Mouse (Mus musculus) stomach, postnatal 0 days (tissue): ENCODE measurements around the gene Magi2. TPM values are rescaled to one million over a fixed set of nuclear protein-coding genes. Genes with fewer than 3 reads are reported as not detected.

ENCODE experiments used
- ATAC-seq: fragments of 200-750 bp; cut with Nextera tagmentation; 2 replicates; pipeline ENCODE4 v1.8.0; 2017; ENCODE audit not compliant: low FRiP score, low TSS enrichment
- DNase-seq: peaks from one replicate; pipeline ENCODE4 v3.0.0-alpha.2; 2016; ENCODE audit warnings: low spot score
- H3K27ac ChIP-seq: fragments of 300-500 bp; sonication (generic); replicated peaks from 2 replicates; pipeline ENCODE4 v1.5.1; 2014; ENCODE audit warnings: mild to moderate bottlenecking, control low read depth
- H3K27me3 ChIP-seq: fragments of 300-500 bp; sonication (generic); 2 replicates; pipeline ENCODE4 v1.6.1; 2014; ENCODE audit warnings: low read length; ENCODE audit not compliant: control insufficient read depth, insufficient read depth
- H3K36me3 ChIP-seq: fragments of 300-500 bp; sonication (generic); 2 replicates; pipeline ENCODE4 v1.6.1; 2014; ENCODE audit warnings: low read length, mixed read lengths; ENCODE audit not compliant: control insufficient read depth, insufficient read depth
- H3K4me1 ChIP-seq: fragments of 300-500 bp; sonication (generic); replicated peaks from 2 replicates; pipeline ENCODE4 v1.6.1; 2014; ENCODE audit warnings: antibody characterized with exemption; ENCODE audit not compliant: control insufficient read depth, insufficient read depth
- H3K4me2 ChIP-seq: fragments of 300-500 bp; sonication (generic); replicated peaks from 2 replicates; pipeline ENCODE4 v1.6.1; 2014; ENCODE audit warnings: low read depth, mild to moderate bottlenecking, control low read depth, moderate library complexity
- H3K4me3 ChIP-seq: fragments of 300-500 bp; sonication (generic); 2 replicates; pipeline ENCODE4 v1.5.1; 2014; ENCODE audit warnings: low read depth, low read length, control low read depth
- H3K9ac ChIP-seq: fragments of 300-500 bp; sonication (generic); 2 replicates; pipeline ENCODE4 v1.6.1; 2014; ENCODE audit warnings: mild to moderate bottlenecking, low read length, control low read depth, mixed read lengths
- H3K9me3 ChIP-seq: fragments of 300-500 bp; sonication (generic); 2 replicates; pipeline ENCODE4 v1.6.1; 2016; ENCODE audit warnings: low read length; ENCODE audit not compliant: control insufficient read depth
- CTCF ChIP-seq: IDR thresholded peaks from 2 replicates; pipeline ENCODE4 v1.5.1; 2016; ENCODE audit warnings: antibody characterized with exemption, low read depth, mild to moderate bottlenecking, moderate library complexity
- EP300 ChIP-seq: optimal IDR thresholded peaks from 2 replicates; pipeline ENCODE3; 2016; ENCODE audit warnings: antibody characterized with exemption
- WGBS: fragments of 180-500 bp; shearing (Covaris S2); extraction: QIAGEN DNeasy Blood & Tissue Kit; methylation state at CpG from one replicate; pipeline ENCODE4 v1.1.7; 2014; 5-methylcytosine and 5-hydroxymethylcytosine counted together
- polyA plus RNA-seq: library from polyadenylated mRNA; unstranded; fragments of >200 nt; fragmentation: Nextera tagmentation; extraction: Ambion mirVana; gene quantifications from 2 replicates; pipeline ENCODE4 v1.2.1, GENCODE M21; 2015

Magi2 gene
- polyA plus RNA-seq, 1 experiment from 2014 or later, result 1.9 TPM

GRCm38 (mm10) chr5:19666416-19666815 lies 439.6 kb downstream of the Magi2 start:
- Histone ChIP-seq H3K9ac (no peak overlapping the region), H3K4me3 (no peak overlapping the region), H3K9me3 (no peaks in the 10 kb centered on the region), H3K4me2 (no peak overlapping the region), H3K36me3 (no peaks in the 10 kb centered on the region), H3K27me3 (no peaks in the 10 kb centered on the region), H3K4me1 (no peaks in the 10 kb centered on the region), H3K27ac (no peak overlapping the region)
- ATAC-seq (no peak), DNase-seq (no peak)
- TF ChIP-seq CTCF, result no peak
- TF ChIP-seq EP300, result no peak
- WGBS, result 71% methylated on average over 5 of the region's 5 CpGs

- 66% methylated on average over 2 of the region's 2 CpGs for WGBS
- no peaks in the 10 kb centered on the region for H3K36me3 ChIP-seq
- TF ChIP-seq EP300 (no peak), CTCF (no peak)
- no peak overlapping the region for H3K4me3 ChIP-seq
- DNase-seq (no peak), ATAC-seq (no peak)
- no peaks in the 10 kb centered on the region for H3K4me1 ChIP-seq
- no peaks in the 10 kb centered on the region for H3K27me3 ChIP-seq
- H3K9ac ChIP-seq, result no peak overlapping the region
- H3K9me3 ChIP-seq, result no peaks in the 10 kb centered on the region
- no peak overlapping the region for H3K27ac ChIP-seq
- H3K4me2 ChIP-seq, result no peak overlapping the region
Observed at GRCm38 (mm10) chr5:19717296-19717695, 490.5 kb downstream of the Magi2 start.

- no peaks in the 10 kb centered on the region for H3K27me3 ChIP-seq
- TF ChIP-seq EP300 (no peak), CTCF (no peak)
- no peak overlapping the region for H3K4me3 ChIP-seq
- no peak for DNase-seq
- no peaks in the 10 kb centered on the region for H3K9me3 ChIP-seq
- H3K36me3 ChIP-seq, result no peaks in the 10 kb centered on the region
- ATAC-seq, result no peak
- H3K9ac ChIP-seq, result no peak overlapping the region
- no peak overlapping the region for H3K27ac ChIP-seq
- no peak overlapping the region for H3K4me2 ChIP-seq
- no peaks in the 10 kb centered on the region for H3K4me1 ChIP-seq
Observed at GRCm38 (mm10) chr5:19726277-19726676, 499.4 kb downstream of the Magi2 start.

- no peak overlapping the region for H3K9ac ChIP-seq
- TF ChIP-seq CTCF (no peak), EP300 (no peak)
- H3K27me3 ChIP-seq, result no peaks in the 10 kb centered on the region
- H3K27ac ChIP-seq, result no peak overlapping the region
- no peak for ATAC-seq
- H3K4me3 ChIP-seq, result no peak overlapping the region
- H3K4me2 ChIP-seq, result no peak overlapping the region
- no peaks in the 10 kb centered on the region for H3K36me3 ChIP-seq
- no peak for DNase-seq
- no peaks in the 10 kb centered on the region for H3K9me3 ChIP-seq
- H3K4me1 ChIP-seq, result no peaks in the 10 kb centered on the region
- WGBS, result 74% methylated on average over 2 of the region's 2 CpGs
Observed at GRCm38 (mm10) chr5:19745376-19745775, 518.5 kb downstream of the Magi2 start.

GRCm38 (mm10) chr5:19745916-19746315 lies 519.1 kb downstream of the Magi2 start:
- H3K9me3 ChIP-seq, result no peaks in the 10 kb centered on the region
- H3K36me3 ChIP-seq, result no peaks in the 10 kb centered on the region
- no peaks in the 10 kb centered on the region for H3K4me1 ChIP-seq
- no peak overlapping the region for H3K9ac ChIP-seq
- WGBS, result 73% methylated on average over 6 of the region's 6 CpGs
- H3K4me2 ChIP-seq, result no peak overlapping the region
- ATAC-seq (no peak), DNase-seq (no peak)
- H3K4me3 ChIP-seq, result no peak overlapping the region
- no peak overlapping the region for H3K27ac ChIP-seq
- no peaks in the 10 kb centered on the region for H3K27me3 ChIP-seq
- TF ChIP-seq CTCF (no peak), EP300 (no peak)

- Histone ChIP-seq H3K27ac (no peak overlapping the region), H3K36me3 (no peaks in the 10 kb centered on the region), H3K27me3 (no peaks in the 10 kb centered on the region), H3K9ac (no peak overlapping the region), H3K4me3 (no peak overlapping the region), H3K4me1 (no peaks in the 10 kb centered on the region), H3K9me3 (no peaks in the 10 kb centered on the region), H3K4me2 (no peak overlapping the region)
- DNase-seq (no peak), ATAC-seq (no peak)
- WGBS, result 73% methylated on average over 12 of the region's 12 CpGs
- TF ChIP-seq EP300 (no peak), CTCF (no peak)
Observed at GRCm38 (mm10) chr5:19746865-19747514, 520.2 kb downstream of the Magi2 start.
